Mouse (Mus musculus) frontal cortex, postnatal 36 days (tissue): ENCODE results near the gene Rlbp1.

ENCODE experiments used
- DNase-seq, 2 experiments: peaks; one replicate each; pipeline ENCODE4 v3.0.0; 2022; ENCODE audit warnings: low spot score in 2 of 2

The Rlbp1 gene

GRCm38 (mm10) chr7:79386422-79387133 is at the start of gene Rlbp1:
Gene Rlbp1, minus strand, starts transcription at chr7:79387048.
- DNase-seq: peak in 1 of 2 experiments; percentile 37

- DNase-seq: no peak
These were observed 41.4 kb upstream of the Rlbp1 start for GRCm38 (mm10) chr7:79428243-79428642.

GRCm38 (mm10) chr7:79425804-79426203 is 39.0 kb upstream of the Rlbp1 start:
- DNase-seq: no peak

DNA sequence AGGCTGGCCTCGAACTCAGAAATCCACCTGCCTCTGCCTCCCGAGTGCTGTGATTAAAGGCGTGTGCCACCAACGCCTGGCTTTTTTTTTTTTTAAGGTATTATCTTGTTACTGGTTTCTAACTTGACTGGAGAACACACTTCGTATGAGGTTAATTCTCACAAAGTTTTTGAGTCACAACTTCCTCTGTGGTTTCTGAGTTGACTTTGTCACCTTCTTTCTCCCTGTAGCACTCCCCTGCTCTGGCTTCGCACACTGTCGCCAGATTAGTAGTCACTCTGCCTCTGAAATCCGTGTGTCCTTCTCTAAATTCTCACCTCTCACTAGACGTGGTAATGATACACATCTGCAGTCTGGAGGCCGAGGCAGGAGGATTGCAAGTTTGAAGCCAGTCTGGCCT is 36.0 kb upstream of the Rlbp1 start:
- DNase-seq: no peak

DNA sequence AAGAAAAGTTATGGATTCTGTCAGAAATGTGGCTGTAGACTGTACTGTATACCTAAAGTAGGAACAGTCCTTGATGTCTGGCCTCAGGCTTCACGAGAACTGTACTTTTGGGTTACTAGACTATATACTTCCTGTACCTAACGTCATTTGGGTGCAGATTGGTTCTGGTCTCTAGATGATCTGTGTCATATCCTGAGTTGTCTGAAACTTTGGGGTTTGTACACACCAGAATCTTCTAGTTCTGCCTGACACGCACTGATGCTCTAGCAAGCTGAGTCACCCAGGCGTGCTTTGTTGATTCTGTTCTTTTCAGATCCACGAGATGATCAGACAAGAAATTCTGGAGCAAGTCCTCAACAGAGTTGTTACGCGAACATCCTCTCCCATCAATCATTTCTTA is 33.1 kb upstream of the Rlbp1 start:
- no peak for DNase-seq

GRCm38 (mm10) chr7:79414449-79415375 is 27.9 kb upstream of the Rlbp1 start:
- no peak for DNase-seq

DNA sequence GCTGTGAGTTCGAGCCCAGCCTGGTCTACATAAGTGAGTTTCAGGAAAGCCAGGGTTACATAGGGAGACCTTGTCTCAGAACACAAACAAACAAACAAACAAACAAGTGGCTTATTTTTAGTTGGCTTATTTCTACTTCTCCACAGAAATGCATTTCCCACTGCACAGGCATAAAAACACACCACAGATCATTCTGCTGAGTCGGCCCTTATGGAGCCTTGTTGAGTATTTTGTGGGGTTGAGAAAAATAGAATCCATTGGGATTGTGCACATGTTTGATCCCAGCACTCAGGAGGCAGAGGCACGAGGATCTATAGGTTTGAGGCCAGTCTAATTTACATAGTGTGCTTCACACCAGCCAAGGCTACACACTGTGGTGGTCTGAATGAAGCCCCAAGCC is 13.4 kb upstream of the Rlbp1 start:
- no peak for DNase-seq

DNA sequence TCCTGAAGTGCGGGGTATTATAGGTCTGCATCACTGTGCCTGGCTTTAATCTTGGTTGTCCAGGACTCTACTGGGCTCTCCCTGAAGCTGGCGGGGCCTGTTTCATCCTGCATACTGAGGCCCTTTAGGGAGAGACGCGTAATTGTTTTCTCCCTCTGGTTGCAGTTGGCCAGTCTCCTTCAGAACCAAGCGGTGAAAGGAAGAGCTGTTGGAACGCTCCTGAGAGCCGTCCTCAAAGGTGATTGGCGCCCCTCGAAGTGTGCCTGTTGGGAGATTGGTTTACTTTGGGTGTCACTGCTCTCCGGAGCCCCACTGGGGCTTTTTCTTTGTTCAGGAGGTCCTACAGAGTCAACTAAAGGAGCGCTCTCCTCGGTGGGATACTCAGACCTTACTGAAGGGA is 12.1 kb upstream of the Rlbp1 start:
- DNase-seq: no peak

GRCm38 (mm10) chr7:79398426-79398825 is 11.6 kb upstream of the Rlbp1 start:
- no peak for DNase-seq

- DNase-seq: no peak
These were observed 10.7 kb upstream of the Rlbp1 start for GRCm38 (mm10) chr7:79397446-79397963.

DNA sequence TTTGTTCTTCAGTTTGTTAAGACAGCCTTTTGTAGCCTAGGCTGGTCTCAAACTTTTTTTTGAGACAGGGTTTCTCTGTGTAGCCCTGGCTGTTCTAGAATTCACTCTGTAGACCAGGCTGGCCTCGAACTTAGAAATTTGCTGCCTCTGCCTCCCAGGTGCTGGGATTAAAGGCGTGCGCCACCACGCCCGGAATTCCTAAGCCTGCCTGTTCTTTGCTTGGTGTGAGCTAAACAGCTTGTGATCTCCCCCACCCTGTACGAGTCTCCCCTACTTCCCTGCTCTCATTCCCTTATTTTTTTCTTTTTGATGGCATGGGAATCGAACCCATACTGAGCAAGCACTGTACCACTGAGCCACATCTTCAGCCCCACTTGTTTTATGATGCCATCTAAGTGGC is 8.3 kb upstream of the Rlbp1 start:
- no peak for DNase-seq

- no peak for DNase-seq
These were observed 7.8 kb upstream of the Rlbp1 start for GRCm38 (mm10) chr7:79394666-79395065.

DNA sequence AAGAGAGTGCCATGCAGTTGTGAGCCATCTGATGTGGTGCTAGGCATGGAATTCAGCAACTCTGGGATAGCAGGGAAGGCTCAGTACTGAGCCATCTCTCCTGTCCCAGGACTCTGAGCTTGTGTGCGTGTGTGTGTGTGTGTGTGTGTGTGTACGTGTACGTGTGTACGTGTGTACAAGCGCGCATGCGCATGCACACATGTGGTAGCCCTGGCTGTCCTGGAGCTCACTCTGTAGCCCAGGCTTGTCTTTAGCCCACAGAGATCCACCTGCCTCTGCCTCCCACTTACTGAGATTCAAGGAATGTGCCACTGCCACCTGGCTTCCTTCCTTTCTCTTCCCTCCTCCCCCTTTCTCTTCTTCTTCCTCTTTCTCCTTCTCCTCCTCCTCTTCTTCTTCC is 7.1 kb upstream of the Rlbp1 start:
- no peak for DNase-seq

DNA sequence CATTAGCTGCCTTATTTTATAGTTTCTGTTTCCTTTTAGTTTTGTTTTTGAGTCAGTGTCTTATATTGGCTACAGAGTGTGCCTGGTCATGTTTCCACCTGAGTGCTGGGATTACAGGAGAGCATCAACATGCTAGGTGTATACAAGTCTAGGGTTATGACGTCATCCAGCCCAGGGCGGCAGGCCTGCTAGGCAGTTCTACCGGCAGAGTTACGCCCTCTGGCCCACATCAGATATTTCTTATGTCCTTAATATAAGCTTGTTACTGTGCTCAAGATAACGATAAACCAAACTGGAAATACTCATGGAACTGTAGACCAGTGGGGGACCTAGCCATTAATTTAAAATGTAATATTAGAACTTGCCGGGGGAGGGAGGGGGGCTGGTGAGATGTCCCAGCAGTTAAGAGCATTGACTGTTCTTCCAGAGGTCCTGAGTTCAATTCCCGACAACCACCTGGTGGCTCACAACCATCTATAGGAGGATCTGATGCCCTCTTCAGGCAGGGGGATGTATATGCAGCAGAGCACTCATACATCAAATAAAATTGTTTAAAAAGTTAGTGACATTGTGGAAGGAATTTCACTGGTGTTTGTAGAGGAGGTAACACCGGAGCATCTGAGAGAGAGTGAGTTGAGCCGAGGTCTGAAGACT is 6.1 kb upstream of the Rlbp1 start:
- no peak for DNase-seq

DNA sequence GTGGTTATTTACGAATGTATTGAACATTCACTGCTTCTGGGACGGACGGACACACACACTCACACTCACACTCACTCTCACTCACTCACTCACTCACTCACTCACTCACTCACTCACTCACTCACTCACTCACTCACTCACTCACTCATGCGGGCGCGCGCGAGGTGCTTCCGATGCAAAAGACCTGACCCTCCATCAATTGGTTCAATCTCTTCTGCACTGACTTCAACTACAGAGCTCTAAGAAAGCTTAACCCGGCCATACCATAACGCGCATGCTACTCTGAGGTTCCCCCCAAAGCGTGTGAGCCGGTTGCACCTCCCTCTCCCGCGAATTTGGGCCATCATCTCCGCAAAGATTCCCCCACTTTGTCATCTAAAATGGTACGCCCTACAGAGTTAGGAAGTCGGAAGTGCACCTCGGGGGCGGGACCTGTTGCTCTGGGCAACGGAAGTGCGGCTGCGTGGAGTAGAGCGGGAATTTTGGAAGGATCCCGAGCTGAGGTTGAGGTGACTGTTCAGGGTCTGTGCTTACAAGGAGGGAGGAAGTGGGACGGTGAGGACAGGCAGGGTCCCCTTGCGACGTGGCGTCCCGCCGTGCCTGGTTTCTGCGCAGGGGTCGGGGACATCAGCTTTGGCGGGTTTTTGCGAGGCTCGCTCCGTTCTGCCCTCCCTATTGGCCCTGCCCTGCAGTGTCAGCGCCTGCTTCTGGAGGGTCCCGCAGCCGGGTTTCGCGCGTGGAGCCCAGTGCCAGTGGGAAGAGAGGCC is 5.2 kb upstream of the Rlbp1 start, which contains the start of gene Fanci:
TSS of gene Fanci (plus strand) at position 47 of the 767 bp plus-strand sequence.
- DNase-seq: peak; percentile 93 to 94

GRCm38 (mm10) chr7:79391471-79391870 is 4.6 kb upstream of the Rlbp1 start:
- no peak for DNase-seq

- DNase-seq: no peak
These were observed 3.4 kb upstream of the Rlbp1 start for GRCm38 (mm10) chr7:79390141-79390708.

DNA sequence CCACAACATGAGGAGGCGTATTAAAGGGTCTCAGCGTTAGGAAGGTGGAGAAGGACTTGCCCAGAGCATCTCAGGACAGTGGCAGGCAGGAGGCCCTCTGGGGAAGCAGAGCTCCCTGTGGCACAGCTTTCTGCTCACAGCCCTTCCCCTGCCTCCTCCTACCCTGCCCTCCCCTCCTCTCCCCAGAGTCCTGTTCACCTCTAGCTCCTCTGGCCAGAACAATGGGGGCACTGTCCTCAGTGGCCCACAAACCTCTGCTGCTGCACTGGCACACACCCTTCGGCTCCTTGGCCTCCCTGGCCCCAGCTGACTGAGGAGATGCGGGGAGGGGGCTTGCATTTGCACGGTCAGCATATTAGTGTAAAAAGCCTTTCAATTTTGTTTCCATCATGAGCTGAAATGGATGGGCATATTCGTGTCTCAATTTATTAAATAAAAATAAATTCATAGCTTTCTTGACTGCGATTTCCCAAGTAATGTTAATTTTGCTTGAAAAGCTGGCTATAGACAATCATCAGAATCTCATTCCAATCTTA is 1.9 kb upstream of the Rlbp1 start:
- no peak for DNase-seq

GRCm38 (mm10) chr7:79387991-79388390 is 1.1 kb upstream of the Rlbp1 start:
- DNase-seq: no peak

GRCm38 (mm10) chr7:79387140-79387539 is 292 bp upstream of the Rlbp1 start:
- no peak for DNase-seq
